Mouse (Mus musculus): Measurements from ENCODE around the gene Hlx. TPM values are rescaled to one million over a fixed set of nuclear protein-coding genes. Genes with fewer than 3 reads are reported as not detected.
A peak's percentile ranks its signal among the peaks of the same experiment; 100 is the strongest.

The Hlx gene
- polyA plus RNA-seq, 1 experiment, result 34.7 TPM

GRCm38 (mm10) chr1:184752671-184753070 is 20.3 kb upstream of the Hlx start:
- H3K79me3 ChIP-seq (ENCODE audit: low read depth), result no peaks in the 10 kb centered on the region
- H3K36me3 ChIP-seq (ENCODE audit: control insufficient read depth, insufficient read depth), result no peaks in the 10 kb centered on the region
- H3ac ChIP-seq (ENCODE audit: control insufficient read depth, insufficient read length, low read depth), result no peak overlapping the region
- H3K4me3 ChIP-seq (ENCODE audit: insufficient read depth, poor library complexity, severe bottlenecking), result no peak overlapping the region
- no peaks in the 10 kb centered on the region for H3K79me2 ChIP-seq (ENCODE audit: control insufficient read depth, insufficient read depth)
- no peaks in the 10 kb centered on the region for H3K27me3 ChIP-seq (ENCODE audit: control insufficient read depth, insufficient read depth, insufficient read length)
- TF ChIP-seq CEBPB (IDR thresholded peaks at IDR 0.05; ENCODE audit: low read depth) (no peak), MAX (IDR thresholded peaks at IDR 0.05) (no peak), CTCF (IDR thresholded peaks at IDR 0.05; ENCODE audit: control insufficient read depth, insufficient read depth, insufficient read length) (no peak), FOSL1 (IDR thresholded peaks at IDR 0.05; ENCODE audit: insufficient read depth, low read length, poor library complexity, severe bottlenecking) (no peak)

- Histone ChIP-seq H3ac (ENCODE audit: control insufficient read depth, insufficient read length, low read depth) (no peak overlapping the region), H3K4me3 (ENCODE audit: insufficient read depth, poor library complexity, severe bottlenecking) (no peak overlapping the region), H3K36me3 (ENCODE audit: control insufficient read depth, insufficient read depth) (no peaks in the 10 kb centered on the region), H3K79me3 (ENCODE audit: low read depth) (no peaks in the 10 kb centered on the region), H3K27me3 (ENCODE audit: control insufficient read depth, insufficient read depth, insufficient read length) (no peaks in the 10 kb centered on the region), H3K79me2 (ENCODE audit: control insufficient read depth, insufficient read depth) (no peaks in the 10 kb centered on the region)
- TF ChIP-seq MYOD1 (IDR thresholded peaks at IDR 0.05; ENCODE audit: control insufficient read depth, insufficient read length, low read depth) (no peak), CEBPB (IDR thresholded peaks at IDR 0.05; ENCODE audit: low read depth) (no peak), USF1 (IDR thresholded peaks at IDR 0.05; ENCODE audit: low read depth) (no peak), CTCF (IDR thresholded peaks at IDR 0.05; ENCODE audit: control insufficient read depth, insufficient read depth, insufficient read length) (no peak), FOSL1 (IDR thresholded peaks at IDR 0.05; ENCODE audit: insufficient read depth, low read length, poor library complexity, severe bottlenecking) (no peak), MAX (IDR thresholded peaks at IDR 0.05) (no peak), MYOG (IDR thresholded peaks at IDR 0.05; ENCODE audit: control insufficient read depth, extremely low read depth, insufficient read length) (no peak)
Observed at GRCm38 (mm10) chr1:184750114-184750664, 17.8 kb upstream of the Hlx start.

GRCm38 (mm10) chr1:184748692-184749152 is 16.3 kb upstream of the Hlx start:
- Histone ChIP-seq H3K27me3 (ENCODE audit: control insufficient read depth, insufficient read depth, insufficient read length) (no peaks in the 10 kb centered on the region), H3K36me3 (ENCODE audit: control insufficient read depth, insufficient read depth) (no peaks in the 10 kb centered on the region), H3ac (ENCODE audit: control insufficient read depth, insufficient read length, low read depth) (no peak overlapping the region), H3K79me2 (ENCODE audit: control insufficient read depth, insufficient read depth) (no peaks in the 10 kb centered on the region), H3K79me3 (ENCODE audit: low read depth) (no peaks in the 10 kb centered on the region), H3K4me3 (ENCODE audit: insufficient read depth, poor library complexity, severe bottlenecking) (no peak overlapping the region)
- TF ChIP-seq CTCF (IDR thresholded peaks at IDR 0.05; ENCODE audit: control insufficient read depth, insufficient read depth, insufficient read length) (no peak), CEBPB (IDR thresholded peaks at IDR 0.05; ENCODE audit: low read depth) (no peak), USF1 (IDR thresholded peaks at IDR 0.05; ENCODE audit: low read depth) (no peak), FOSL1 (IDR thresholded peaks at IDR 0.05; ENCODE audit: insufficient read depth, low read length, poor library complexity, severe bottlenecking) (no peak), MYOG (IDR thresholded peaks at IDR 0.05; ENCODE audit: control insufficient read depth, extremely low read depth, insufficient read length) (no peak), MAX (IDR thresholded peaks at IDR 0.05) (no peak), MYOD1 (IDR thresholded peaks at IDR 0.05; ENCODE audit: control insufficient read depth, insufficient read length, low read depth) (no peak)

- no peak overlapping the region for H3K4me3 ChIP-seq (ENCODE audit: insufficient read depth, poor library complexity, severe bottlenecking)
- H3K79me2 ChIP-seq (ENCODE audit: control insufficient read depth, insufficient read depth), result no peaks in the 10 kb centered on the region
- H3K36me3 ChIP-seq (ENCODE audit: control insufficient read depth, insufficient read depth), result no peaks in the 10 kb centered on the region
- no peak for TF ChIP-seq USF1 (IDR thresholded peaks at IDR 0.05; ENCODE audit: low read depth)
- peak; percentile 27 for TF ChIP-seq MAX (IDR thresholded peaks at IDR 0.05)
- peak; percentile 68 for TF ChIP-seq CTCF (IDR thresholded peaks at IDR 0.05; ENCODE audit: control insufficient read depth, insufficient read depth, insufficient read length)
- TF ChIP-seq CEBPB (IDR thresholded peaks at IDR 0.05; ENCODE audit: low read depth), result no peak
- TF ChIP-seq FOSL1 (IDR thresholded peaks at IDR 0.05; ENCODE audit: insufficient read depth, low read length, poor library complexity, severe bottlenecking), result no peak
- no peak for TF ChIP-seq MYOG (IDR thresholded peaks at IDR 0.05; ENCODE audit: control insufficient read depth, extremely low read depth, insufficient read length)
- no peak for TF ChIP-seq MYOD1 (IDR thresholded peaks at IDR 0.05; ENCODE audit: control insufficient read depth, insufficient read length, low read depth)
- no peaks in the 10 kb centered on the region for H3K79me3 ChIP-seq (ENCODE audit: low read depth)
- H3ac ChIP-seq (ENCODE audit: control insufficient read depth, insufficient read length, low read depth), result peak overlapping the region; percentile 11
- no peaks in the 10 kb centered on the region for H3K27me3 ChIP-seq (ENCODE audit: control insufficient read depth, insufficient read depth, insufficient read length)
Observed at GRCm38 (mm10) chr1:184737876-184738479, 5.6 kb upstream of the Hlx start.

- Histone ChIP-seq H3K36me3 (ENCODE audit: control insufficient read depth, insufficient read depth) (no peaks in the 10 kb centered on the region), H3K4me3 (ENCODE audit: insufficient read depth, poor library complexity, severe bottlenecking) (no peak overlapping the region), H3K79me3 (ENCODE audit: low read depth) (no peaks in the 10 kb centered on the region), H3K27me3 (ENCODE audit: control insufficient read depth, insufficient read depth, insufficient read length) (no peaks in the 10 kb centered on the region), H3ac (ENCODE audit: control insufficient read depth, insufficient read length, low read depth) (no peak overlapping the region), H3K79me2 (ENCODE audit: control insufficient read depth, insufficient read depth) (peaks cover under 1% of the 10 kb centered on the region)
- no peak for TF ChIP-seq CEBPB (IDR thresholded peaks at IDR 0.05; ENCODE audit: low read depth)
- TF ChIP-seq MYOG (IDR thresholded peaks at IDR 0.05; ENCODE audit: control insufficient read depth, extremely low read depth, insufficient read length), result no peak
- TF ChIP-seq MYOD1 (IDR thresholded peaks at IDR 0.05; ENCODE audit: control insufficient read depth, insufficient read length, low read depth), result no peak
- TF ChIP-seq USF1 (IDR thresholded peaks at IDR 0.05; ENCODE audit: low read depth), result no peak
- no peak for TF ChIP-seq CTCF (IDR thresholded peaks at IDR 0.05; ENCODE audit: control insufficient read depth, insufficient read depth, insufficient read length)
- TF ChIP-seq FOSL1 (IDR thresholded peaks at IDR 0.05; ENCODE audit: insufficient read depth, low read length, poor library complexity, severe bottlenecking), result no peak
- no peak for TF ChIP-seq MAX (IDR thresholded peaks at IDR 0.05)
Observed at GRCm38 (mm10) chr1:184737228-184737627, 4.8 kb upstream of the Hlx start.
